Mouse (Mus musculus) liver, embryonic 13.5 days (tissue): ENCODE results near the gene Sspn. TPM values are rescaled to one million over a fixed set of nuclear protein-coding genes. Genes with fewer than 3 reads are reported as not detected.

Experiments used
- ATAC-seq: fragments of 200-750 bp; cut with Nextera tagmentation; 2 replicates; pipeline ENCODE4 v1.8.0; 2017; ENCODE audit warnings: low read depth, mild to moderate bottlenecking, moderate number of reproducible peaks, moderate library complexity
- DNase-seq: peaks from one replicate; pipeline ENCODE4 v3.0.0; 2022
- H3K27ac ChIP-seq: fragments of 300-500 bp; sonication (generic); 2 replicates; pipeline ENCODE4 v1.5.1; 2015; ENCODE audit warnings: moderate library complexity, mild to moderate bottlenecking, inconsistent platforms
- H3K27me3 ChIP-seq: fragments of 300-500 bp; sonication (generic); 2 replicates; pipeline ENCODE4 v1.6.1; 2015; ENCODE audit warnings: mild to moderate bottlenecking, inconsistent platforms
- H3K36me3 ChIP-seq: fragments of 300-500 bp; sonication (generic); 2 replicates; pipeline ENCODE4 v1.6.1; 2015; ENCODE audit warnings: mild to moderate bottlenecking, inconsistent platforms
- H3K4me1 ChIP-seq: fragments of 300-500 bp; sonication (generic); replicated peaks from 2 replicates; pipeline ENCODE4 v1.6.1; 2015; ENCODE audit warnings: inconsistent platforms
- H3K4me2 ChIP-seq: fragments of 300-500 bp; sonication (generic); 2 replicates; pipeline ENCODE4 v1.6.1; 2015; ENCODE audit warnings: inconsistent platforms, mild to moderate bottlenecking, moderate library complexity
- H3K4me3 ChIP-seq: fragments of 300-500 bp; sonication (generic); replicated peaks from 2 replicates; pipeline ENCODE4 v1.5.1; 2015; ENCODE audit warnings: mild to moderate bottlenecking, inconsistent platforms
- H3K9ac ChIP-seq: fragments of 300-500 bp; sonication (generic); 2 replicates; pipeline ENCODE4 v1.6.1; 2015; ENCODE audit warnings: mild to moderate bottlenecking, inconsistent platforms
- H3K9me3 ChIP-seq: fragments of 300-500 bp; sonication (generic); replicated peaks from 2 replicates; pipeline ENCODE4 v1.6.1; 2016; ENCODE audit warnings: inconsistent platforms
- WGBS: fragments of 180-500 bp; shearing (Covaris S2); methylation state at CpG from one replicate; pipeline ENCODE4 v1.1.7; 2015; ENCODE audit not compliant: insufficient replicate concordance; 5-methylcytosine and 5-hydroxymethylcytosine counted together
- polyA plus RNA-seq: library from polyadenylated mRNA; unstranded; fragments of >200 nt; fragmentation: Nextera tagmentation; extraction: Ambion mirVana; gene quantifications from 2 replicates; pipeline ENCODE4 v1.2.1, GENCODE M21; 2015

Gene Sspn
- polyA plus RNA-seq, 1 experiment from 2014 or later: 0.71 TPM

GRCm38 (mm10) chr6:145958070-145958469 lies 26.6 kb downstream of the Sspn start:
- Histone ChIP-seq H3K27me3 (no peaks in the 10 kb centered on the region), H3K9ac (no peak overlapping the region), H3K4me3 (no peak overlapping the region), H3K4me2 (no peak overlapping the region), H3K27ac (no peak overlapping the region), H3K4me1 (no peaks in the 10 kb centered on the region), H3K36me3 (no peaks in the 10 kb centered on the region), H3K9me3 (no peaks in the 10 kb centered on the region)
- ATAC-seq (no peak), DNase-seq (no peak)
- 42% methylated on average over 5 of the region's 5 CpGs for WGBS

DNA sequence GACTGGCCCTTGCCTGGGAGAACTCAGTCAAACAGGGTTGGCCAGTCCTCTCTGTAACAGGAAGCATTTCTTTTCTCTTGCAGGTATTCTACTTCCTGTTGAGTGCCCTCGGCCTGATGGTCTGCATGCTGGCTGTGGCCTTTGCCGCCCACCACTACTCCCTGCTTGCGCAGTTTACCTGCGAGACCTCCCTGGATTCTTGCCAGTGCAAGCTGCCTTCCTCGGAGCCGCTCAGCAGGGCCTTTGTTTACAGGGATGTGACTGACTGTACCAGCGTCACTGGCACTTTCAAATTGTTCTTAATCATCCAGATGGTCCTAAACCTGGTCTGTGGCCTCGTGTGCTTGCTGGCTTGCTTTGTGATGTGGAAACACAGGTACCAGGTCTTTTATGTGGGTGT lies 29.6 kb downstream of the Sspn start:
- Histone ChIP-seq H3K36me3 (no peaks in the 10 kb centered on the region), H3K9ac (no peak overlapping the region), H3K9me3 (no peaks in the 10 kb centered on the region), H3K4me3 (no peak overlapping the region), H3K27ac (no peak overlapping the region), H3K4me1 (no peaks in the 10 kb centered on the region), H3K4me2 (no peak overlapping the region), H3K27me3 (no peaks in the 10 kb centered on the region)
- ATAC-seq (no peak), DNase-seq (no peak)
- 65% methylated on average over 8 of the region's 8 CpGs for WGBS

GRCm38 (mm10) chr6:145963966-145964365 lies 32.5 kb downstream of the Sspn start:
- 77% methylated on average over 13 of the region's 13 CpGs for WGBS

DNA sequence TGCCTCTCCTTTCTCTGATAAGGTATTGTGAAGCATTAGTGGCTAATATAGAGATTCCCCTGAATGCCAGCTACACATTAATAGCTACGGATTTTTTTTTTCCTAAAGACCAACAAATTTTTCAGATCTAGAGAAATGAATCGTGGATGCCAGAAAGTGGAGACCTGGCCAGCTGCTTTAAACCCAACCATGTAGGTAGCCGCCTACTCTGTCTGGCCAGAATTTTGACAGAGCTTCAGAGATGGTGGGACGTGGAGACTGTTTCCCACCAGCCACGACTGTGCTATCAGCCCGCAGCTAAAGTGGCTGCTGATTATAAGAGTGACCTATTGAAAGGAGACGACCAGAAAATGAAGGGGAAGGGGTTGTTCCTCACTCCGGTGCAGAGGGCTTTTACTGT lies 36.3 kb downstream of the Sspn start:
- H3K27me3 ChIP-seq: no peaks in the 10 kb centered on the region
- no peak overlapping the region for H3K9ac ChIP-seq
- no peak overlapping the region for H3K4me3 ChIP-seq
- no peak overlapping the region for H3K4me2 ChIP-seq
- no peaks in the 10 kb centered on the region for H3K36me3 ChIP-seq
- ATAC-seq (no peak), DNase-seq (no peak)
- 60% methylated on average over 8 of the region's 8 CpGs for WGBS
- H3K4me1 ChIP-seq: no peaks in the 10 kb centered on the region
- no peaks in the 10 kb centered on the region for H3K9me3 ChIP-seq
- H3K27ac ChIP-seq: no peak overlapping the region

More at GRCm38 (mm10) chr6:145963966-145964365, 32.5 kb downstream of the Sspn start:
- Histone ChIP-seq H3K27ac (no peak overlapping the region), H3K4me1 (no peaks in the 10 kb centered on the region), H3K9me3 (no peaks in the 10 kb centered on the region), H3K27me3 (no peaks in the 10 kb centered on the region), H3K4me2 (no peak overlapping the region), H3K4me3 (no peak overlapping the region), H3K36me3 (no peaks in the 10 kb centered on the region), H3K9ac (no peak overlapping the region)
- DNase-seq (no peak), ATAC-seq (no peak)

- WGBS: 59% methylated on average over 7 of the region's 7 CpGs
- no peak for DNase-seq
- no peaks in the 10 kb centered on the region for H3K4me1 ChIP-seq
Measured at GRCm38 (mm10) chr6:145968301-145968818, 36.9 kb downstream of the Sspn start.

GRCm38 (mm10) chr6:145968821-145969220 lies 37.4 kb downstream of the Sspn start:
- DNase-seq (no peak), ATAC-seq (no peak)
- no peak overlapping the region for H3K4me2 ChIP-seq
- H3K4me1 ChIP-seq: no peaks in the 10 kb centered on the region
- H3K27me3 ChIP-seq: no peaks in the 10 kb centered on the region
- H3K27ac ChIP-seq: no peak overlapping the region
- no peaks in the 10 kb centered on the region for H3K36me3 ChIP-seq
- no peak overlapping the region for H3K4me3 ChIP-seq
- H3K9ac ChIP-seq: no peak overlapping the region
- 54% methylated on average over 10 of the region's 10 CpGs for WGBS
- H3K9me3 ChIP-seq: no peaks in the 10 kb centered on the region

More at GRCm38 (mm10) chr6:145968301-145968818, 36.9 kb downstream of the Sspn start:
- H3K9ac ChIP-seq: no peak overlapping the region
- ATAC-seq: no peak
- no peaks in the 10 kb centered on the region for H3K9me3 ChIP-seq
- H3K4me2 ChIP-seq: no peak overlapping the region
- no peak overlapping the region for H3K4me3 ChIP-seq
- H3K27ac ChIP-seq: no peak overlapping the region
- H3K36me3 ChIP-seq: no peaks in the 10 kb centered on the region
- H3K27me3 ChIP-seq: no peaks in the 10 kb centered on the region

DNA sequence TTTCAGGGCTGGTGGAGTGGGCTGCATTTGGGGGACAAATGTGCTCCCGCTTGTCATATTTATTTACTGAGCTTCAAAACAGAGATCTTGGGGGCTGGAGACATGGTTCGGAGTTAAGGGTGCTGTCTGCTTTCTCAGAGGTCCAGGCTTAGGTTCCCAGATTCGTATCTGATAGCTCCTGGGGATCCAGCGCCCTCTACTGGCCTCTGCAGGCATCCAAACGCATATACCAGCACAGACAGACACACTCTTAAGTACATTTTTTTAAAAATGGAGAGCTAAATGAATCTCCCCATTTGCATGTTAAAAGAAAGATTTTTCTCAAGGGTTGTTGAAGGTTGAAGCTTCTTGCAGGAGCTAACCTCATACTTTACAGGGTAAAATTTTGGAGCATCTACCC lies 38.1 kb downstream of the Sspn start:
- 60% methylated on average over 5 of the region's 5 CpGs for WGBS
- DNase-seq: no peak
- H3K9ac ChIP-seq: no peak overlapping the region
- no peak overlapping the region for H3K27ac ChIP-seq
- no peaks in the 10 kb centered on the region for H3K36me3 ChIP-seq
- H3K4me3 ChIP-seq: no peak overlapping the region
- no peak for ATAC-seq
- no peak overlapping the region for H3K4me2 ChIP-seq
- H3K9me3 ChIP-seq: no peaks in the 10 kb centered on the region
- H3K4me1 ChIP-seq: no peaks in the 10 kb centered on the region
- H3K27me3 ChIP-seq: no peaks in the 10 kb centered on the region

DNA sequence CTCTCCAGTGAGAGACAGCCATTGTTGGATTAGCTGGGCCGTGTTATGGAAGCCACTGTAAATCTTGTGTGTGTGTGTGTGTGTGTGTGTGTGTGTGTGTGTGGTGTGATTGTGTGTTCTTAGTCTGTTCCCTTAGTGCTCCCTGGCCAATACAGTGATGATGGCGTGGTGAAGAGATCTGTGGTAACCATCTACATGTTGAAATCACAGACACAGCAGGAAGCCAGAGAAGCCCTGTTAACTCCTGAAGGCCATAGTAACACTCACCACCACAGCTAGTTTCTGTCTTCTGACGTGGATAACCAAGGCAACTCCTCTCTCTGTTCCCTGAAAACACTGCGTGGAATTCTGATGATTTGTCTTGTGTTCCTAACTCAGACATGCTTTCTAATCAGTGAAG lies 40.7 kb downstream of the Sspn start:
- Histone ChIP-seq H3K4me3 (no peak overlapping the region), H3K9ac (no peak overlapping the region), H3K27ac (no peak overlapping the region), H3K36me3 (no peaks in the 10 kb centered on the region), H3K4me2 (no peak overlapping the region), H3K27me3 (no peaks in the 10 kb centered on the region), H3K9me3 (no peaks in the 10 kb centered on the region), H3K4me1 (no peaks in the 10 kb centered on the region)
- no peak for DNase-seq
- WGBS: 46% methylated on average over 4 of the region's 4 CpGs
- no peak for ATAC-seq

GRCm38 (mm10) chr6:145972836-145973235 lies 41.4 kb downstream of the Sspn start:
- H3K9me3 ChIP-seq: no peaks in the 10 kb centered on the region
- H3K27me3 ChIP-seq: no peaks in the 10 kb centered on the region
- H3K4me3 ChIP-seq: no peak overlapping the region
- no peak overlapping the region for H3K27ac ChIP-seq
- no peak for ATAC-seq
- H3K4me2 ChIP-seq: no peak overlapping the region
- no peaks in the 10 kb centered on the region for H3K36me3 ChIP-seq
- no peak overlapping the region for H3K9ac ChIP-seq
- 57% methylated on average over 6 of the region's 6 CpGs for WGBS
- H3K4me1 ChIP-seq: no peaks in the 10 kb centered on the region
- no peak for DNase-seq

- WGBS: 47% methylated on average over 5 of the region's 5 CpGs
- no peak for ATAC-seq
- Histone ChIP-seq H3K27ac (no peak overlapping the region), H3K36me3 (no peaks in the 10 kb centered on the region), H3K9me3 (no peaks in the 10 kb centered on the region), H3K4me3 (no peak overlapping the region), H3K4me1 (no peaks in the 10 kb centered on the region), H3K27me3 (no peaks in the 10 kb centered on the region), H3K9ac (no peak overlapping the region), H3K4me2 (no peak overlapping the region)
- DNase-seq: no peak
Measured at GRCm38 (mm10) chr6:145973356-145973755, 41.9 kb downstream of the Sspn start.

DNA sequence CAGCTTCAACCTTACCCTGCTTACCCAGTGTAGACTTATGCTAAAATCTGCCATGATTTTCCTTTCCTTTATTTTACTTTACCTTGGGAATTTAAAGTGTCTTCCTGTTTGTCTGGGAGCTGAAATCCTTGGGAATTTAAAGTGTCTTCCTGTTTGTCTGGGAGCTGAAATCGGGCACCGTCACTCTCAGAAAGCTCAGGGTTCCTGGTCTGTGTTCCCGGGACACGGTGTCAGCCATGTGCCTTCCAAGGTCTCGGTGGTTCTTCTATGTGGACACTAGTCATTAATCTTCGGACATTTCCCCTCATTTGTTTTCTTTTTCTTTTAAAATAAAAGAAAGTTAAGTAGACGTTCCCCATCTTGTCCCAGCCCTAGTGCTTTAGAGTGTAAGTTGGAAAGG lies 43.3 kb downstream of the Sspn start:
- no peak overlapping the region for H3K4me3 ChIP-seq
- no peak overlapping the region for H3K27ac ChIP-seq
- no peak overlapping the region for H3K4me2 ChIP-seq
- DNase-seq (no peak), ATAC-seq (no peak)
- H3K4me1 ChIP-seq: no peaks in the 10 kb centered on the region
- H3K27me3 ChIP-seq: no peaks in the 10 kb centered on the region
- 51% methylated on average over 7 of the region's 7 CpGs for WGBS
- no peaks in the 10 kb centered on the region for H3K36me3 ChIP-seq
- no peaks in the 10 kb centered on the region for H3K9me3 ChIP-seq
- H3K9ac ChIP-seq: no peak overlapping the region

GRCm38 (mm10) chr6:145977344-145977743 lies 45.9 kb downstream of the Sspn start:
- H3K4me2 ChIP-seq: no peak overlapping the region
- H3K27me3 ChIP-seq: no peaks in the 10 kb centered on the region
- H3K4me1 ChIP-seq: no peaks in the 10 kb centered on the region
- no peak overlapping the region for H3K27ac ChIP-seq
- H3K4me3 ChIP-seq: no peak overlapping the region
- no peaks in the 10 kb centered on the region for H3K36me3 ChIP-seq
- H3K9ac ChIP-seq: no peak overlapping the region
- ATAC-seq (no peak), DNase-seq (no peak)
- WGBS: 57% methylated on average over 3 of the region's 3 CpGs
- no peaks in the 10 kb centered on the region for H3K9me3 ChIP-seq
